Mouse (Mus musculus) natural killer cell, adult 2 months (primary cell): ENCODE results near the gene Pld1.
"Not testable (repeated sequence)": the region's sequence is repeated elsewhere in the genome, so short reads cannot be mapped to it uniquely, and the experiment has no call there.

ENCODE experiments used
- DNase-seq, 2 experiments: peaks; one replicate each; pipeline ENCODE4 v3.0.0; 2022; ENCODE audit warnings: low spot score in 2 of 2

Pld1 gene

GRCm38 (mm10) chr3:27942991-27943390, 4.5 kb downstream of the Pld1 start:
- no peak for DNase-seq

- not testable (repeated sequence) for DNase-seq
These were observed 6.9 kb downstream of the Pld1 start for GRCm38 (mm10) chr3:27945397-27945796.

GRCm38 (mm10) chr3:27949175-27949872, 10.8 kb downstream of the Pld1 start:
- DNase-seq: no peak

- DNase-seq: no peak
These were observed 11.4 kb downstream of the Pld1 start for GRCm38 (mm10) chr3:27949873-27950250.

GRCm38 (mm10) chr3:27950726-27951125, 12.2 kb downstream of the Pld1 start:
- no peak for DNase-seq

- DNase-seq: no peak
These were observed 13.2 kb downstream of the Pld1 start for GRCm38 (mm10) chr3:27951721-27952120.

- DNase-seq: no peak
These were observed 17.5 kb downstream of the Pld1 start for GRCm38 (mm10) chr3:27956006-27956405.

- no peak for DNase-seq
These were observed 20.7 kb downstream of the Pld1 start for GRCm38 (mm10) chr3:27959221-27959620.

GRCm38 (mm10) chr3:27961162-27961561, 22.7 kb downstream of the Pld1 start:
- no peak for DNase-seq

GRCm38 (mm10) chr3:27963795-27964201, 25.3 kb downstream of the Pld1 start:
- no peak for DNase-seq

- DNase-seq: no peak
These were observed 30.2 kb downstream of the Pld1 start for GRCm38 (mm10) chr3:27968671-27969070.

GRCm38 (mm10) chr3:27973936-27974335, 35.4 kb downstream of the Pld1 start:
- no peak for DNase-seq

GRCm38 (mm10) chr3:27974981-27975380, 36.5 kb downstream of the Pld1 start:
- no peak for DNase-seq

- DNase-seq: no peak
These were observed 38.5 kb downstream of the Pld1 start for GRCm38 (mm10) chr3:27976931-27977544.

GRCm38 (mm10) chr3:27978030-27978723, 39.7 kb downstream of the Pld1 start:
- no peak for DNase-seq

GRCm38 (mm10) chr3:27981591-27981990, 43.1 kb downstream of the Pld1 start:
- DNase-seq: no peak

GRCm38 (mm10) chr3:27982436-27983017, 44.0 kb downstream of the Pld1 start:
- DNase-seq: no peak

GRCm38 (mm10) chr3:27983274-27983673, 44.8 kb downstream of the Pld1 start:
- DNase-seq: no peak

GRCm38 (mm10) chr3:27983935-27984577, 45.6 kb downstream of the Pld1 start:
- DNase-seq: peak; percentile 5 to 20

- DNase-seq: no peak
These were observed 46.1 kb downstream of the Pld1 start for GRCm38 (mm10) chr3:27984620-27985019.

GRCm38 (mm10) chr3:27985344-27985743, 46.8 kb downstream of the Pld1 start:
- no peak for DNase-seq

- no peak for DNase-seq
These were observed 49.5 kb downstream of the Pld1 start for GRCm38 (mm10) chr3:27987891-27988536.
